Mouse (Mus musculus) hindbrain, embryonic 12.5 days (tissue): ENCODE data around the gene Gzma. TPM values are rescaled to one million over a fixed set of nuclear protein-coding genes. Genes with fewer than 3 reads are reported as not detected.

Experiments
- ATAC-seq: fragments of 200-750 bp; cut with Nextera tagmentation; 2 replicates; pipeline ENCODE4 v1.8.0; 2017; ENCODE audit warnings: moderate TSS enrichment; ENCODE audit not compliant: low FRiP score
- H3K27ac ChIP-seq: fragments of 300-500 bp; sonication (generic); 2 replicates; pipeline ENCODE4 v1.5.1; 2016; ENCODE audit warnings: mild to moderate bottlenecking
- H3K27me3 ChIP-seq: fragments of 300-500 bp; sonication (generic); 2 replicates; pipeline ENCODE4 v1.6.1; 2016; ENCODE audit warnings: mild to moderate bottlenecking
- H3K36me3 ChIP-seq: fragments of 300-500 bp; sonication (generic); 2 replicates; pipeline ENCODE4 v1.6.1; 2016; ENCODE audit warnings: mild to moderate bottlenecking
- H3K4me1 ChIP-seq: fragments of 300-500 bp; sonication (generic); 2 replicates; pipeline ENCODE4 v1.6.1; 2016
- H3K4me2 ChIP-seq: fragments of 300-500 bp; sonication (generic); replicated peaks from 2 replicates; pipeline ENCODE4 v1.6.1; 2016; ENCODE audit warnings: mild to moderate bottlenecking
- H3K4me3 ChIP-seq: fragments of 300-500 bp; sonication (generic); 2 replicates; pipeline ENCODE4 v1.5.1; 2016; ENCODE audit warnings: mild to moderate bottlenecking
- H3K9ac ChIP-seq: fragments of 300-500 bp; sonication (generic); 2 replicates; pipeline ENCODE4 v1.6.1; 2016; ENCODE audit warnings: mild to moderate bottlenecking, moderate library complexity
- H3K9me3 ChIP-seq: fragments of 300-500 bp; sonication (generic); replicated peaks from 2 replicates; pipeline ENCODE4 v1.6.1; 2016; ENCODE audit warnings: mild to moderate bottlenecking
- WGBS: fragments of 180-500 bp; shearing (Covaris S2); methylation state at CpG from one replicate; pipeline ENCODE4 v1.1.7; 2016; 5-methylcytosine and 5-hydroxymethylcytosine counted together
- polyA plus RNA-seq: library from polyadenylated mRNA; unstranded; fragments of >200 nt; fragmentation: Nextera tagmentation; extraction: Ambion mirVana; gene quantifications from 2 replicates; pipeline ENCODE4 v1.2.1, GENCODE M21; 2016

Gzma gene
- polyA plus RNA-seq, 1 experiment from 2014 or later: not detected

GRCm38 (mm10) chr13:113087226-113088017 is 13.4 kb downstream of the Gzma start:
- Histone ChIP-seq H3K27ac (no peak overlapping the region), H3K36me3 (no peaks in the 10 kb centered on the region), H3K27me3 (no peaks in the 10 kb centered on the region), H3K4me1 (no peaks in the 10 kb centered on the region), H3K9ac (no peak overlapping the region), H3K4me2 (no peak overlapping the region), H3K4me3 (no peak overlapping the region), H3K9me3 (no peaks in the 10 kb centered on the region)
- WGBS: 86% methylated on average over 13 of the region's 13 CpGs
- ATAC-seq: no peak

- H3K27ac ChIP-seq: no peak overlapping the region
- H3K36me3 ChIP-seq: no peaks in the 10 kb centered on the region
- H3K4me2 ChIP-seq: no peak overlapping the region
- no peaks in the 10 kb centered on the region for H3K27me3 ChIP-seq
- WGBS: 81% methylated on average over 5 of the region's 5 CpGs
- no peak for ATAC-seq
- H3K4me3 ChIP-seq: no peak overlapping the region
- no peaks in the 10 kb centered on the region for H3K9me3 ChIP-seq
- no peak overlapping the region for H3K9ac ChIP-seq
- no peaks in the 10 kb centered on the region for H3K4me1 ChIP-seq
Observed at GRCm38 (mm10) chr13:113084732-113085131, 16.0 kb downstream of the Gzma start.

- no peaks in the 10 kb centered on the region for H3K9me3 ChIP-seq
- peaks cover 4% of the 10 kb centered on the region; the same call in 1 of the 2 replicates for H3K4me1 ChIP-seq
- no peak overlapping the region for H3K9ac ChIP-seq
- H3K4me3 ChIP-seq: no peak overlapping the region
- H3K27me3 ChIP-seq: no peaks in the 10 kb centered on the region
- 57% methylated on average over 1 of the region's 1 CpGs for WGBS
- H3K27ac ChIP-seq: no peak overlapping the region
- no peak overlapping the region for H3K4me2 ChIP-seq
- ATAC-seq: no peak
- no peaks in the 10 kb centered on the region for H3K36me3 ChIP-seq
Observed at GRCm38 (mm10) chr13:113082101-113082500, 18.7 kb downstream of the Gzma start.

GRCm38 (mm10) chr13:113079021-113079420 is 21.8 kb downstream of the Gzma start:
- Histone ChIP-seq H3K27me3 (no peaks in the 10 kb centered on the region), H3K36me3 (no peaks in the 10 kb centered on the region), H3K9ac (no peak overlapping the region), H3K4me2 (no peak overlapping the region), H3K4me1 (peaks cover 4% of the 10 kb centered on the region; the same call in 1 of the 2 replicates), H3K9me3 (no peaks in the 10 kb centered on the region), H3K27ac (no peak overlapping the region), H3K4me3 (no peak overlapping the region)
- 66% methylated on average over 9 of the region's 9 CpGs for WGBS
- ATAC-seq: no peak

GRCm38 (mm10) chr13:113064542-113064941 is 36.2 kb downstream of the Gzma start:
- no peak for ATAC-seq
- H3K27me3 ChIP-seq: no peaks in the 10 kb centered on the region
- WGBS: 90% methylated on average over 9 of the region's 9 CpGs

GRCm38 (mm10) chr13:113061746-113062145 is 39.0 kb downstream of the Gzma start:
- 90% methylated on average over 6 of the region's 6 CpGs for WGBS
- H3K4me3 ChIP-seq: no peak overlapping the region
- H3K27ac ChIP-seq: no peak overlapping the region
- no peaks in the 10 kb centered on the region for H3K4me1 ChIP-seq
- H3K9me3 ChIP-seq: no peaks in the 10 kb centered on the region
- H3K27me3 ChIP-seq: no peaks in the 10 kb centered on the region
- H3K4me2 ChIP-seq: no peak overlapping the region
- no peak for ATAC-seq
- H3K9ac ChIP-seq: no peak overlapping the region
- H3K36me3 ChIP-seq: no peaks in the 10 kb centered on the region

More at GRCm38 (mm10) chr13:113064542-113064941, 36.2 kb downstream of the Gzma start:
- H3K36me3 ChIP-seq: no peaks in the 10 kb centered on the region
- no peak overlapping the region for H3K4me3 ChIP-seq
- H3K9ac ChIP-seq: no peak overlapping the region
- no peak overlapping the region for H3K27ac ChIP-seq
- no peaks in the 10 kb centered on the region for H3K9me3 ChIP-seq
- no peak overlapping the region for H3K4me2 ChIP-seq
- H3K4me1 ChIP-seq: no peaks in the 10 kb centered on the region

GRCm38 (mm10) chr13:113055826-113056225 is 45.0 kb downstream of the Gzma start:
- no peak for ATAC-seq
- Histone ChIP-seq H3K9ac (no peak overlapping the region), H3K27ac (no peak overlapping the region), H3K4me1 (no peaks in the 10 kb centered on the region), H3K36me3 (no peaks in the 10 kb centered on the region), H3K9me3 (no peaks in the 10 kb centered on the region), H3K4me3 (no peak overlapping the region), H3K4me2 (no peak overlapping the region), H3K27me3 (no peaks in the 10 kb centered on the region)
- WGBS: 52% methylated on average over 8 of the region's 8 CpGs

- ATAC-seq: no peak
- 96% methylated on average over 8 of the region's 8 CpGs for WGBS
- Histone ChIP-seq H3K27me3 (no peaks in the 10 kb centered on the region), H3K36me3 (no peaks in the 10 kb centered on the region), H3K9me3 (no peaks in the 10 kb centered on the region), H3K4me1 (no peaks in the 10 kb centered on the region), H3K4me3 (no peak overlapping the region), H3K9ac (no peak overlapping the region), H3K27ac (no peak overlapping the region; the same call in 1 of the 2 replicates), H3K4me2 (no peak overlapping the region)
Observed at GRCm38 (mm10) chr13:113054230-113054629, 46.6 kb downstream of the Gzma start.

GRCm38 (mm10) chr13:113047647-113048046 is 53.1 kb downstream of the Gzma start:
- no peak overlapping the region for H3K4me3 ChIP-seq
- H3K4me2 ChIP-seq: no peak overlapping the region
- no peaks in the 10 kb centered on the region for H3K9me3 ChIP-seq
- no peaks in the 10 kb centered on the region for H3K36me3 ChIP-seq
- ATAC-seq: no peak
- H3K4me1 ChIP-seq: peaks cover 4% of the 10 kb centered on the region
- no peaks in the 10 kb centered on the region for H3K27me3 ChIP-seq
- H3K9ac ChIP-seq: no peak overlapping the region
- WGBS: 77% methylated on average over 3 of the region's 3 CpGs
- H3K27ac ChIP-seq: no peak overlapping the region

- Histone ChIP-seq H3K4me1 (peaks cover 4% of the 10 kb centered on the region), H3K27me3 (no peaks in the 10 kb centered on the region), H3K4me3 (no peak overlapping the region), H3K27ac (no peak overlapping the region), H3K9ac (no peak overlapping the region), H3K4me2 (no peak overlapping the region), H3K9me3 (no peaks in the 10 kb centered on the region), H3K36me3 (no peaks in the 10 kb centered on the region)
- peak; percentile 75 for ATAC-seq
Observed at GRCm38 (mm10) chr13:113047018-113047417, 53.8 kb downstream of the Gzma start.

GRCm38 (mm10) chr13:113046211-113046883 is 54.4 kb downstream of the Gzma start, which contains the start of gene Gpx8:
Gene Gpx8 (minus strand): TSS chr13:113046410.
- no peaks in the 10 kb centered on the region for H3K36me3 ChIP-seq
- peak; percentile 87 for ATAC-seq
- H3K4me2 ChIP-seq: peak within 1 kb of the TSS; percentile 54
- H3K4me3 ChIP-seq: peak within 1 kb of the TSS; percentile 47
- H3K9ac ChIP-seq: peak within 1 kb of the TSS; percentile 46
- H3K27me3 ChIP-seq: no peaks in the 10 kb centered on the region
- H3K4me1 ChIP-seq: peaks cover 4% of the 10 kb centered on the region
- WGBS: 6% methylated on average over 21 of the region's 21 CpGs
- H3K27ac ChIP-seq: no peak within 1 kb of the TSS
- H3K9me3 ChIP-seq: no peaks in the 10 kb centered on the region

- Histone ChIP-seq H3K9ac (peak overlapping the region; percentile 46), H3K9me3 (no peaks in the 10 kb centered on the region), H3K4me3 (peak overlapping the region; percentile 47), H3K27ac (no peak overlapping the region), H3K4me2 (peak overlapping the region; percentile 54), H3K36me3 (no peaks in the 10 kb centered on the region), H3K4me1 (peaks cover 4% of the 10 kb centered on the region), H3K27me3 (no peaks in the 10 kb centered on the region)
- ATAC-seq: no peak
- 27% methylated on average over 18 of the region's 18 CpGs for WGBS
Observed at GRCm38 (mm10) chr13:113045458-113046110, 55.2 kb downstream of the Gzma start.
